Mouse (Mus musculus): ENCODE measurements at regions not wholly inside any gene's neighbourhood (a gene's known extent, or its start where the extent isn't known, plus 50 kb on each side); places are given as distances from the start of the nearest gene placed in this dataset.

GRCm38 (mm10) chrX:52668679-52669078 lies 54.9 kb upstream of the Gpc3 start:
- no peak for DNase-seq (ENCODE audit: low read depth, low spot score)

- peak; percentile 44 for DNase-seq (ENCODE audit: low read depth, low spot score)
Observed at GRCm38 (mm10) chrX:52679045-52679444, 65.3 kb upstream of the Gpc3 start.

GRCm38 (mm10) chrX:52694392-52694791 lies 80.6 kb upstream of the Gpc3 start:
- peak; percentile 6 for DNase-seq (ENCODE audit: low read depth, low spot score)

- no peak for DNase-seq (ENCODE audit: low read depth, low spot score)
Observed at GRCm38 (mm10) chrX:52699615-52700014, 85.9 kb upstream of the Gpc3 start.

GRCm38 (mm10) chrX:52717495-52717894 lies 73.5 kb upstream of the Ccdc160 start:
- peak; percentile 13 for DNase-seq (ENCODE audit: low read depth, low spot score)

- DNase-seq (ENCODE audit: low read depth, low spot score): no peak
Observed at GRCm38 (mm10) chrX:52738116-52738515, 52.9 kb upstream of the Ccdc160 start.
